Mouse (Mus musculus) limb, embryonic 11.5 days (tissue): ENCODE measurements around the gene Nhej1. TPM values are rescaled to one million over a fixed set of nuclear protein-coding genes. Genes with fewer than 3 reads are reported as not detected.

Experiments used
- ATAC-seq: fragments of 200-750 bp; cut with Nextera tagmentation; 2 replicates; pipeline ENCODE4 v1.8.0; 2017; ENCODE audit warnings: low read depth; ENCODE audit not compliant: insufficient number of reproducible peaks, low FRiP score, low TSS enrichment
- DNase-seq: peaks from one replicate; pipeline ENCODE4 v3.0.0-alpha.2; 2015; ENCODE audit warnings: low spot score
- H3K27ac ChIP-seq: fragments of 300-500 bp; sonication (generic); replicated peaks from 2 replicates; pipeline ENCODE4 v1.5.1; 2014; ENCODE audit warnings: low read depth, mild to moderate bottlenecking, low read length
- H3K27me3 ChIP-seq: fragments of 300-500 bp; sonication (generic); 2 replicates; pipeline ENCODE4 v1.6.1; 2014; ENCODE audit warnings: mild to moderate bottlenecking, low read length, mixed read lengths; ENCODE audit not compliant: control insufficient read depth, insufficient read depth
- H3K36me3 ChIP-seq: fragments of 300-500 bp; sonication (generic); 2 replicates; pipeline ENCODE4 v1.6.1; 2014; ENCODE audit warnings: mild to moderate bottlenecking, low read length, moderate library complexity, mixed read lengths; ENCODE audit not compliant: control insufficient read depth, insufficient read depth
- H3K4me1 ChIP-seq: fragments of 300-500 bp; sonication (generic); 2 replicates; pipeline ENCODE4 v1.6.1; 2014; ENCODE audit warnings: low read length, mixed read lengths; ENCODE audit not compliant: control insufficient read depth, insufficient read depth
- H3K4me2 ChIP-seq: fragments of 300-500 bp; sonication (generic); 2 replicates; pipeline ENCODE4 v1.6.1; 2014; ENCODE audit warnings: low read depth, mild to moderate bottlenecking, moderate library complexity; ENCODE audit not compliant: severe bottlenecking
- H3K4me3 ChIP-seq: fragments of 300-500 bp; sonication (generic); 2 replicates; pipeline ENCODE4 v1.5.1; 2014; ENCODE audit warnings: low read depth, low read length
- H3K9ac ChIP-seq: fragments of 300-500 bp; sonication (generic); 2 replicates; pipeline ENCODE4 v1.6.1; 2014; ENCODE audit warnings: mild to moderate bottlenecking, low read length
- H3K9me3 ChIP-seq: fragments of 300-500 bp; sonication (generic); 2 replicates; pipeline ENCODE4 v1.6.1; 2016; ENCODE audit warnings: low read length; ENCODE audit not compliant: control insufficient read depth
- WGBS: fragments of 180-500 bp; shearing (Covaris S2); extraction: QIAGEN DNeasy Blood & Tissue Kit; methylation state at CpG from one replicate; pipeline ENCODE4 v1.1.7; 2014; 5-methylcytosine and 5-hydroxymethylcytosine counted together
- polyA plus RNA-seq: library from polyadenylated mRNA; unstranded; fragments of >200 nt; fragmentation: Nextera tagmentation; extraction: Ambion mirVana; gene quantifications from 2 replicates; pipeline ENCODE4 v1.2.1, GENCODE M21; 2014

Gene Nhej1
- polyA plus RNA-seq, 1 experiment from 2014 or later = 12.7 TPM

DNA sequence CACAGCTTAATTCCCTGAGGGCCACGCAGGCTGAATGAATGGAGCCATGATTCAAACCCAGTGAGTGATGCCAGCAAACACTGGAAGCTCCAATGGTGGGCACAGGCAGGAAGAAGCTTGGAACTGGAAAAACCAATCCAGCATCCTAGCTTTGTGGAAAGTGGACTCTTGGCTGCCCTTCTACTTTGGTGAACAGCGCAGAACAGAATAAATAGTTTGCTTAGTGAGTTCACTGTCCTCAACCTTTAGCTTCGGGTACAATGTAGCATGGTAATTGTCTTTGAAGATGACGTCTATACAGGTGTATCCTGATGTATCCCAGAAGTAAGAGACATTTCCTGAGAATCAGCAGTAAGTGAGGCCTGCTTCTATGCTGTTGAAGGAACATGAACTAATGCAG, 23.7 kb upstream of the Nhej1 start:
- Histone ChIP-seq H3K36me3 (peaks cover 12% of the 10 kb centered on the region), H3K4me3 (no peak overlapping the region), H3K27me3 (no peaks in the 10 kb centered on the region), H3K4me2 (no peak overlapping the region), H3K4me1 (no peaks in the 10 kb centered on the region), H3K9me3 (no peaks in the 10 kb centered on the region), H3K9ac (no peak overlapping the region), H3K27ac (no peak overlapping the region)
- ATAC-seq (no peak), DNase-seq (no peak)
- 89% methylated on average over 4 of the region's 4 CpGs for WGBS

DNA sequence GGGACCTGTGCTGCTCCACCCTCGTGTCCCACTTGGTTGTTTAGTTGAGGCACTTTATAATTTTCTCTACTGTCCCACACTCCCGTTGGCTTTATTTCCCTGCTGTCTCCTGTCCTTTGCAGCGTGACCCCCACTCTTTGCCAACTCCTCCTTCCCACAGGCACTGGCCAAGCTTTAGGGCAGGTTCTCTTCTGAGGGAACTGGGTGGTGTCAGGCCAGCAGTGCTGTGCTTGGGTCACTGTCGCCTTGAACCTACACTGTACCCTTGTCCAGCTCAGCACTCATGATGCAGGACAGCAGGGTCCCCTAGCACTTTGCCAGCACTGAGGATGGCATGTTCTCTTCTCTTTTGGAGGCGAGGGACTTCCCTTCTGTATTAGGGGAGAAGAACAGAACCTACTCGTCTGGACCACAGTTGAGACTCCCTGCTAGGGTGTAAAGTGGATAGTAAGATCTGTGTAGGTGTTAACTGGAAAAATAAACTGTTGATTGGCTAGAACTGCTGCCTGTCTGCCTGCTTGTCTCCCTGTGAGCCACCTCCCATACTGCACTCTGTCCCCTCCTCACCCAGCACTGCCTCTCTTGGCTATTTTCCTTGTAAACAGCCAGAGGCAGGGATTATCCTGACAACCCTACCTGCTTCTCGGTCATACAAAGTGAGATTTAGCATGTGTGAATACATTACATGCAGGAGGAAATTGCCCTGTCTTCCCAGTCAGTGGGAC, 22.6 kb upstream of the Nhej1 start:
- no peaks in the 10 kb centered on the region for H3K27me3 ChIP-seq
- no peaks in the 10 kb centered on the region for H3K9me3 ChIP-seq
- peaks cover 2% of the 10 kb centered on the region; the same call in 1 of the 2 replicates for H3K4me1 ChIP-seq
- H3K4me3 ChIP-seq = no peak overlapping the region
- DNase-seq (no peak), ATAC-seq (no peak)
- no peak overlapping the region for H3K4me2 ChIP-seq
- no peak overlapping the region for H3K27ac ChIP-seq
- H3K9ac ChIP-seq = no peak overlapping the region
- 77% methylated on average over 7 of the region's 7 CpGs for WGBS
- peaks cover 12% of the 10 kb centered on the region for H3K36me3 ChIP-seq

DNA sequence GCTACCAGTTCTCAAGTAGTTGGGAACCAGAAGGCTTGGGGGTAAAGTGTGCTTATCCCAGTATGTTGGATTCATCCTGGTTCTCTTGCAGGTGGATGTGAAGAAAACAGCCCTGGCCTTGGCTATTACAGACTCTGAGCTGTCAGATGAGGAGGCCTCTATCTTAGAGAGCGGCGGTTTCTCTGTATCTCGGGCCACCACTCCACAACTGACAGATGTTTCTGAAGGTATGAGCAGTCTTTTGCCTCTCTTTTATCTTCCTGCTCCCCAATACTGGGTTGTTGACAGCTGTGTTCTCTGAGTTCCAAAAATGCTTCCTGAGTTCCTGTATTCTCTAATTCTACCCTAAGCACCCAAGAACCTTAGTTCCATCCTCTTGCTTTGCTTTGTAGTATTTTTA, 20.6 kb upstream of the Nhej1 start:
- peaks cover 12% of the 10 kb centered on the region for H3K36me3 ChIP-seq
- DNase-seq = no peak
- no peak for ATAC-seq
- H3K9ac ChIP-seq = no peak overlapping the region
- no peaks in the 10 kb centered on the region for H3K27me3 ChIP-seq
- H3K4me1 ChIP-seq = peaks cover 7% of the 10 kb centered on the region
- H3K9me3 ChIP-seq = no peaks in the 10 kb centered on the region
- no peak overlapping the region for H3K27ac ChIP-seq
- H3K4me2 ChIP-seq = no peak overlapping the region
- WGBS = 88% methylated on average over 3 of the region's 3 CpGs
- no peak overlapping the region for H3K4me3 ChIP-seq

DNA sequence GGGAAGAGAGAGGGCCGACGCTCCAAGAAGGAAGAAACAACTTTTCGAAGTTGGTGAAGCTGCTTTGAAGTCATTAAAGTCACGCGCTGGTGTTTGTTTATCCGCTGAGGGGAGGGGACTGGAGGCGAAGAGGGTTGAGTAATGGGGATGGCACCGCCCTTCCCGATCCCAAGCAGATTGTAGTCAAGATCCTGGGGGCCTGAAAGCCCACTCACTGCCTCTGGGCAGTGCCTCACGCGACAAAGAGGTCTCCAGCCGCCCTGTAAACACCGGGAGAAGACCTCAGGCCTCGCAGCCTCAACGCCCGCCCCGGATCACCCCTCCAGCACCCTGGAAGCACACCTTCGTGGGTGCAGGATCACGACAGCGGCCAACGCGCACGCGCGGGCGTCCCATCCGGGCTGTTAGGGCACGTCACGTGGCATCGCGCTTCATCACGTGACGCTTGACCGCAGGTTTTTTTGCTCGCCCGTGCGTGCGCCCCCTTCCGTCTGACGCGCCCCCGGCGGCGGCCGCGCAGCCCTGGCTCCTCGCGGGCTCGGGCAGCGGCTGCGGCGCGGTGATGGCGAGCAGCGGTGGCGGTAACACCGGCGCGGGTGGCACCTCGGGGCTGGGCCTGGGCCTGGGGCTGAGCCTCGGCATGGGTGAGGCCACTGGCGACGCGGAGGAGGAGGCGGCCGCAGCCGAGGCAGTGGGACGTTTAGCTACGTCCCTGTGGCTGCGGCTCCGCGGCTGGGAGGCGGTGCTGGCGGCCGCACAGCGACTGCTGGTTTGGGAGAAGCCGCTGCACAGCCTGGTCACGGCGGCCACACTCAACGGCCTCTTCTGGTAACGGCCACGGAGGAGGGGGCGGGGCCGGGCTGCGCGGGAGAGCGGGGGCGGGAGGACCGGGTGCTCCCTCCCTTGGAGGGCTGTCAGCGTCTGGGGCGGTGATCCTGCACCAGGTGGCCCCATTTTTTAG, 17.6 kb upstream of the Nhej1 start, which contains the start of the genes Cnppd1 and Retreg2:
Gene Cnppd1, minus strand, starts transcription at position 411 of the 961 bp plus-strand sequence.
Gene Retreg2, plus strand, starts transcription at position 478 of the 961 bp plus-strand sequence.
- DNase-seq = peak; percentile 97
- H3K9ac ChIP-seq = peak within 1 kb of the TSS; percentile 88
- peak; percentile 85 for ATAC-seq
- under 1% methylated on average over 80 of the region's 91 CpGs for WGBS
- H3K27ac ChIP-seq = peak within 1 kb of the TSS; percentile 93
- H3K36me3 ChIP-seq = peaks cover 12% of the 10 kb centered on the region
- peak within 1 kb of the TSS; percentile 73 for H3K4me3 ChIP-seq
- H3K4me1 ChIP-seq = peaks cover 7% of the 10 kb centered on the region
- no peaks in the 10 kb centered on the region for H3K27me3 ChIP-seq
- H3K9me3 ChIP-seq = no peaks in the 10 kb centered on the region
- peak within 1 kb of the TSS; percentile 93 for H3K4me2 ChIP-seq

DNA sequence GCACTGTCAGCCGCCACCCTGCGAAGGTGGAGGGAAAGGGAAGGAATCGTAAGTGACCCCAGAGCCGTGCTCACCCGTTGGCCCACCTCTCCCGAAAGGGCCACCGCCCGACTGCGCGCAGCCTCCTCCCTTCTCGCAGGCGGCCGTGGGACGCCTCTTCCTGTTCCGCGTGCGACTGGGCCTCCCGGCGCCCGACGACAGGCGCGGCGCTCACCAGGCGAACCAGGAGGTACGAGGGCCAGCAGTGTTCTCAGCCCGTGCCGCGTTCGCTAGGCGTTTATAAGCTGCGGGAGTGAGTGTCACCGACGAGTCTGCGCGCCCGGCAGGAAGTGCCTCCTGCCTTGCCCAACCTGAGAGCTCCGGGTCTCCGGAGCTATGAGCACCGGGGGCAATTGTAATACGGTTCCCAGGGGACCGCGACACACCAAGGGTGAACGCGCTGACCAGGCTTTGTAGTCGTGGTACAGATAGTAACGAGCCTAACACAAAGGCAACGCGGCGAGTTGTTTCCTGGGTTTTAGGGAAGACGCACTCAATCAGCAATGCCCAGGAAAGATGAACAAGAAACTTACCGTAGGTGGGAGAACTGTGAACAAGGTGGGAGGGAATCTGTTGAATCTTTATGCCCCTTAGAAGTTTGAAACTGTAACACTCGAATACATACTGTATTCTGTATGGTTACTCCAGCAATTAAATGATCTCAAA, 16.6 kb upstream of the Nhej1 start:
- peak overlapping the region; percentile 93 for H3K4me2 ChIP-seq
- peak overlapping the region; percentile 73 for H3K9ac ChIP-seq
- peaks cover 7% of the 10 kb centered on the region for H3K4me1 ChIP-seq
- H3K36me3 ChIP-seq = peaks cover 7% of the 10 kb centered on the region
- H3K9me3 ChIP-seq = no peaks in the 10 kb centered on the region
- H3K27ac ChIP-seq = no peak overlapping the region
- under 1% methylated on average over 53 of the region's 53 CpGs for WGBS
- no peaks in the 10 kb centered on the region for H3K27me3 ChIP-seq
- ATAC-seq (0 out of 2 replicates have a peak, but pooled peaks have one; percentile 15), DNase-seq (peak; percentile 63)
- H3K4me3 ChIP-seq = peak overlapping the region; percentile 73

DNA sequence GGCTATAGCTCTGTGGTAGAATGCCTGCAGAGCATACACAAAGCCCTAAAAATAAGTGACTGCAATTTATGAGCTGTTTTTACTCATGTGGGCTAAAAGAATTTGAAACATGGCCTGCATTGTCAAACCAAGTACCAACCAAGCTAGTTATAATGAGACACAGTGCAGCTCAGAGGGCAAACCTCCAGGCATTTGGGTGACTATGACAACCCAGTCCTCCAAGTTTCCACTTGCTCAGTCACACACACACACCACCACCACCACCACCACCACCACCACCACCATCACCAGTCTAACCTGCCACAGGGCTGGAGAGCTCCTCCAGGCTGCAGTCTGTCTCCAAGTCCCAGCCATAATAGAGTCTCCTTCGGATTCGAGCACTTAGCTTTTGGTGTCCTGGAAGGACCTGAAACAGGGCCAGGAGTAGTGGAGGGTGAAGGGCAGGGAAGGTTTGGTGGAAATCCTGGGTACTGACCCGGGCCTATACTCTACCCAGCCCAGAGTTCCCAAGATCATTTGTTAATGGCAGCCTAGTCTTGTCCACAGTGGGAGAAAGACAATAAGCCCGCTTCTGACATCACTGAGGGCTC, 15.7 kb upstream of the Nhej1 start:
- Histone ChIP-seq H3K9ac (peak overlapping the region; percentile 73), H3K36me3 (peaks cover 9% of the 10 kb centered on the region; the same call in 1 of the 2 replicates), H3K9me3 (no peaks in the 10 kb centered on the region), H3K4me2 (peak overlapping the region; percentile 93), H3K4me3 (peak overlapping the region; percentile 73), H3K27me3 (no peaks in the 10 kb centered on the region), H3K4me1 (peaks cover 7% of the 10 kb centered on the region), H3K27ac (no peak overlapping the region)
- DNase-seq (no peak), ATAC-seq (no peak)
- 63% methylated on average over 4 of the region's 4 CpGs for WGBS

DNA sequence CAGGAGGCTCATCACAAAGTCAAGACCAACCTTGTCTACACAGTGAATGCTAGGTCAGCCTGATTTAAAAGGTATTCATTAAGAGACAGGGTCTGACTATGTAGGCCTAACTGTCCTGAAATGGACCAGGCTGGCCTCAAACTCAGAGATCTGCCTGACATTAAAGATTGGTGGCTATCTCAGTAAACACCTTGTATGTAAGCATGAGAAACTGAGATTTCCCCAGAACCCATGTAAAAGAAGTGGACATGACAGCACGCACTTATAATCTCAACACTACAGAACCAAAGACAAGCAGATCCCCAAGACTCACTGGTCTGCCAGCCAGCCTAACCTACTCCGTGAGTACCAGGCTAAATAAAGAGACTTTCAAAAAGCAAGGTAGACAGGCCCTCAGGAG, 13.4 kb upstream of the Nhej1 start:
- WGBS = 95% methylated on average over 2 of the region's 2 CpGs
- peaks cover 7% of the 10 kb centered on the region; the same call in 1 of the 2 replicates for H3K36me3 ChIP-seq

More for the DNA sequence above, 13.4 kb upstream of the Nhej1 start:
- Histone ChIP-seq H3K27ac (no peak overlapping the region), H3K27me3 (no peaks in the 10 kb centered on the region), H3K4me3 (no peak overlapping the region), H3K4me1 (peaks cover 7% of the 10 kb centered on the region), H3K4me2 (no peak overlapping the region), H3K9ac (no peak overlapping the region), H3K9me3 (no peaks in the 10 kb centered on the region)
- ATAC-seq = no peak
- no peak for DNase-seq
